Mouse (Mus musculus) erythroblast, embryonic 14.5 days (primary cell): ENCODE data around the gene Pfkfb4. TPM values are rescaled to one million over a fixed set of nuclear protein-coding genes. Genes with fewer than 3 reads are reported as not detected.
A peak's percentile ranks its signal among the peaks of the same experiment; 100 is the strongest.

Source experiments
- H3K27me3 ChIP-seq: 2 replicates; pipeline ENCODE4 v1.6.1; 2012; ENCODE audit warnings: inconsistent platforms; ENCODE audit not compliant: control insufficient read depth
- H3K36me3 ChIP-seq: 2 replicates; pipeline ENCODE4 v1.6.1; 2012; ENCODE audit warnings: mild to moderate bottlenecking, inconsistent platforms; ENCODE audit not compliant: control insufficient read depth
- H3K4me1 ChIP-seq: 2 replicates; pipeline ENCODE4 v1.6.1; 2012; ENCODE audit warnings: inconsistent platforms; ENCODE audit not compliant: control insufficient read depth
- H3K4me3 ChIP-seq: replicated peaks from 2 replicates; pipeline ENCODE3; 2012; ENCODE audit warnings: moderate library complexity, mild to moderate bottlenecking, inconsistent platforms
- H3K9me3 ChIP-seq: 2 replicates; pipeline ENCODE4 v1.6.1; 2012; ENCODE audit warnings: low read length, inconsistent platforms, mixed read lengths; ENCODE audit not compliant: control insufficient read depth
- GATA1 ChIP-seq: IDR thresholded peaks from 2 replicates; pipeline ENCODE4 v1.6.1; 2012; ENCODE audit warnings: low read length, inconsistent platforms, mixed read lengths
- TAL1 ChIP-seq: IDR thresholded peaks from 3 replicates; pipeline ENCODE4 v1.6.1; 2012; ENCODE audit warnings: low read length, inconsistent platforms, mixed read lengths
- polyA plus RNA-seq: library from polyadenylated mRNA; stranded (reverse); fragments of >175 nt; gene quantifications from 2 replicates; pipeline ENCODE4 v1.2.3, GENCODE M21; 2012

The Pfkfb4 gene
- polyA plus RNA-seq, 1 experiment: 0.05 TPM

GRCm38 (mm10) chr9:108990462-108990820, 1.1 kb upstream of the Pfkfb4 start:
- Histone ChIP-seq H3K4me1 (peaks cover 63% of the 10 kb centered on the region), H3K27me3 (no peaks in the 10 kb centered on the region), H3K36me3 (no peaks in the 10 kb centered on the region), H3K4me3 (no peak overlapping the region), H3K9me3 (no peaks in the 10 kb centered on the region)
- TF ChIP-seq GATA1: no peak
- TF ChIP-seq TAL1: no peak

- H3K4me1 ChIP-seq: peaks cover 70% of the 10 kb centered on the region
- H3K9me3 ChIP-seq: no peaks in the 10 kb centered on the region
- TF ChIP-seq GATA1 (no peak), TAL1 (no peak)
- no peaks in the 10 kb centered on the region for H3K36me3 ChIP-seq
- H3K27me3 ChIP-seq: no peaks in the 10 kb centered on the region
- H3K4me3 ChIP-seq: peak overlapping the region; percentile 66
Observed at GRCm38 (mm10) chr9:108992085-108992469, 499 bp downstream of the Pfkfb4 start.

GRCm38 (mm10) chr9:108992620-108993361, 1.2 kb downstream of the Pfkfb4 start:
- TF ChIP-seq GATA1 (no peak), TAL1 (no peak)

GRCm38 (mm10) chr9:108996411-108996810, 4.8 kb downstream of the Pfkfb4 start:
- no peaks in the 10 kb centered on the region for H3K36me3 ChIP-seq
- no peak overlapping the region for H3K4me3 ChIP-seq
- peaks cover 37% of the 10 kb centered on the region for H3K4me1 ChIP-seq
- no peaks in the 10 kb centered on the region for H3K27me3 ChIP-seq
- TF ChIP-seq TAL1: no peak
- no peaks in the 10 kb centered on the region for H3K9me3 ChIP-seq

More at GRCm38 (mm10) chr9:108992620-108993361, 1.2 kb downstream of the Pfkfb4 start:
- no peaks in the 10 kb centered on the region for H3K27me3 ChIP-seq
- H3K4me3 ChIP-seq: peak overlapping the region; percentile 66
- H3K4me1 ChIP-seq: peaks cover 66% of the 10 kb centered on the region
- no peaks in the 10 kb centered on the region for H3K36me3 ChIP-seq
- H3K9me3 ChIP-seq: no peaks in the 10 kb centered on the region

- Histone ChIP-seq H3K36me3 (no peaks in the 10 kb centered on the region), H3K27me3 (no peaks in the 10 kb centered on the region), H3K4me1 (peaks cover 20% of the 10 kb centered on the region), H3K9me3 (no peaks in the 10 kb centered on the region), H3K4me3 (no peak overlapping the region)
- TF ChIP-seq GATA1 (no peak), TAL1 (no peak)
Observed at GRCm38 (mm10) chr9:108998287-108999166, 6.9 kb downstream of the Pfkfb4 start.

- H3K36me3 ChIP-seq: no peaks in the 10 kb centered on the region
- peaks cover 20% of the 10 kb centered on the region for H3K4me1 ChIP-seq
- H3K27me3 ChIP-seq: no peaks in the 10 kb centered on the region
- no peaks in the 10 kb centered on the region for H3K9me3 ChIP-seq
- no peak overlapping the region for H3K4me3 ChIP-seq
- no peak for TF ChIP-seq GATA1
- TF ChIP-seq TAL1: no peak
Observed at GRCm38 (mm10) chr9:108999167-108999526, 7.6 kb downstream of the Pfkfb4 start.

GRCm38 (mm10) chr9:109000726-109001125, 9.1 kb downstream of the Pfkfb4 start:
- TF ChIP-seq GATA1 (no peak), TAL1 (no peak)
- peaks cover 14% of the 10 kb centered on the region for H3K4me1 ChIP-seq
- no peaks in the 10 kb centered on the region for H3K36me3 ChIP-seq

GRCm38 (mm10) chr9:109003201-109003600, 11.6 kb downstream of the Pfkfb4 start:
- no peaks in the 10 kb centered on the region for H3K27me3 ChIP-seq
- H3K4me3 ChIP-seq: no peak overlapping the region
- no peaks in the 10 kb centered on the region for H3K9me3 ChIP-seq
- H3K36me3 ChIP-seq: no peaks in the 10 kb centered on the region
- H3K4me1 ChIP-seq: peaks cover 9% of the 10 kb centered on the region
- TF ChIP-seq GATA1 (no peak), TAL1 (no peak)

More at GRCm38 (mm10) chr9:109000726-109001125, 9.1 kb downstream of the Pfkfb4 start:
- Histone ChIP-seq H3K9me3 (no peaks in the 10 kb centered on the region), H3K4me3 (no peak overlapping the region), H3K27me3 (no peaks in the 10 kb centered on the region)

GRCm38 (mm10) chr9:109007025-109007780, 15.6 kb downstream of the Pfkfb4 start:
- Histone ChIP-seq H3K9me3 (no peaks in the 10 kb centered on the region), H3K4me3 (no peak overlapping the region), H3K27me3 (no peaks in the 10 kb centered on the region), H3K4me1 (peaks cover 15% of the 10 kb centered on the region), H3K36me3 (no peaks in the 10 kb centered on the region)
- TF ChIP-seq GATA1 (no peak), TAL1 (no peak)
